Mouse (Mus musculus) cerebellum, adult 11-12 months (tissue): ENCODE measurements at regions not wholly inside any gene's neighbourhood (a gene's known extent, or its start where the extent isn't known, plus 50 kb on each side); places are given as distances from the start of the nearest gene placed in this dataset.

Source experiments
- DNase-seq: peaks from one replicate; pipeline ENCODE4 v3.0.0; 2022

GRCm38 (mm10) chr6:31168730-31169129 lies 209.9 kb upstream of the Klf14 start:
- no peak for DNase-seq

- no peak for DNase-seq
Observed at GRCm38 (mm10) chr6:31169343-31169742, 210.5 kb upstream of the Klf14 start.

- no peak for DNase-seq
Observed at GRCm38 (mm10) chr6:31169868-31170600, 211.2 kb upstream of the Klf14 start.

- DNase-seq: peak; percentile 45
Observed at GRCm38 (mm10) chr6:31171831-31172569, 213.1 kb upstream of the Klf14 start.

- DNase-seq: no peak
Observed at GRCm38 (mm10) chr6:31175769-31176168, 216.9 kb upstream of the Klf14 start.

GRCm38 (mm10) chr6:31176368-31176767 lies 217.5 kb upstream of the Klf14 start:
- DNase-seq: no peak

GRCm38 (mm10) chr6:31176831-31177230 lies 218.0 kb upstream of the Klf14 start:
- DNase-seq: no peak

GRCm38 (mm10) chr6:31178201-31178880 lies 219.5 kb upstream of the Klf14 start:
- no peak for DNase-seq

GRCm38 (mm10) chr6:31182284-31182683 lies 216.3 kb upstream of the Mkln1 start:
- no peak for DNase-seq

GRCm38 (mm10) chr6:31183127-31183526 lies 215.4 kb upstream of the Mkln1 start:
- no peak for DNase-seq

GRCm38 (mm10) chr6:31184554-31184953 lies 214.0 kb upstream of the Mkln1 start:
- DNase-seq: no peak

- no peak for DNase-seq
Observed at GRCm38 (mm10) chr6:31185151-31185550, 213.4 kb upstream of the Mkln1 start.

GRCm38 (mm10) chr6:31188066-31188465 lies 210.5 kb upstream of the Mkln1 start:
- DNase-seq: no peak

- no peak for DNase-seq
Observed at GRCm38 (mm10) chr6:31189060-31189459, 209.5 kb upstream of the Mkln1 start.

GRCm38 (mm10) chr6:31190070-31190469 lies 208.5 kb upstream of the Mkln1 start:
- DNase-seq: no peak

- no peak for DNase-seq
Observed at GRCm38 (mm10) chr6:31190628-31191373, 207.7 kb upstream of the Mkln1 start.

GRCm38 (mm10) chr6:31191577-31191976 lies 207.0 kb upstream of the Mkln1 start:
- no peak for DNase-seq

- DNase-seq: no peak
Observed at GRCm38 (mm10) chr6:31192197-31192596, 206.3 kb upstream of the Mkln1 start.

GRCm38 (mm10) chr6:31193202-31193601 lies 205.3 kb upstream of the Mkln1 start:
- DNase-seq: no peak

- DNase-seq: peak; percentile 77
Observed at GRCm38 (mm10) chr6:31197631-31198338, 200.8 kb upstream of the Mkln1 start.

- no peak for DNase-seq
Observed at GRCm38 (mm10) chr6:31198340-31198739, 200.2 kb upstream of the Mkln1 start.

- DNase-seq: no peak
Observed at GRCm38 (mm10) chr6:31200705-31201104, 197.8 kb upstream of the Mkln1 start.
